Mouse (Mus musculus): ENCODE data around the gene Pip5k1b. TPM values are rescaled to one million over a fixed set of nuclear protein-coding genes. Genes with fewer than 3 reads are reported as not detected.
"Not testable (repeated sequence)": the region's sequence is repeated elsewhere in the genome, so short reads cannot be mapped to it uniquely, and the experiment has no call there.

Pip5k1b gene
- polyA plus RNA-seq, 1 experiment, result 3.1 TPM

- 87% methylated on average over 12 of the region's 12 CpGs for WGBS
- DNase-seq (ENCODE audit: low read depth in 1 of 2, low spot score in 2 of 2), result no peak
- Histone ChIP-seq H3K4me3 (ENCODE audit: extremely low read depth, insufficient read depth, insufficient read length) (no peak overlapping the region), H3K36me3 (ENCODE audit: control insufficient read depth, insufficient read depth, low read length) (no peaks in the 10 kb centered on the region), H3K4me1 (ENCODE audit: control insufficient read depth, insufficient read depth, insufficient read length) (peaks cover 2% of the 10 kb centered on the region), H3K27ac (ENCODE audit: insufficient read depth, low read length) (no peak overlapping the region), H3K27me3 (ENCODE audit: control insufficient read depth, insufficient read depth, low read length) (peaks cover 1% of the 10 kb centered on the region; the same call in 1 of the 2 replicates)
- TF ChIP-seq POLR2A (IDR thresholded peaks at IDR 0.05; ENCODE audit: low read depth, low read length) (no peak), CTCF (IDR thresholded peaks at IDR 0.05; ENCODE audit: extremely low read depth, insufficient read depth, insufficient read length, insufficient replicate concordance) (no peak)
These were observed 2.2 kb downstream of the Pip5k1b start for GRCm38 (mm10) chr19:24553291-24554075.

GRCm38 (mm10) chr19:24552641-24553040 lies 3.0 kb downstream of the Pip5k1b start:
- not testable (repeated sequence) for DNase-seq (ENCODE audit: low read depth in 1 of 2, low spot score in 2 of 2); H3K36me3 ChIP-seq (ENCODE audit: control insufficient read depth, insufficient read depth, low read length); H3K27me3 ChIP-seq (ENCODE audit: control insufficient read depth, insufficient read depth, low read length); H3K4me1 ChIP-seq (ENCODE audit: control insufficient read depth, insufficient read depth, insufficient read length); H3K4me3 ChIP-seq (ENCODE audit: extremely low read depth, insufficient read depth, insufficient read length); H3K27ac ChIP-seq (ENCODE audit: insufficient read depth, low read length)
- WGBS, result 55% methylated on average over 6 of the region's 6 CpGs

- Histone ChIP-seq H3K27me3 (ENCODE audit: control insufficient read depth, insufficient read depth, low read length) (no peaks in the 10 kb centered on the region; the same call in 1 of the 2 replicates), H3K4me3 (ENCODE audit: extremely low read depth, insufficient read depth, insufficient read length) (no peak overlapping the region), H3K4me1 (ENCODE audit: control insufficient read depth, insufficient read depth, insufficient read length) (no peaks in the 10 kb centered on the region; the same call in none of the 2 replicates), H3K36me3 (ENCODE audit: control insufficient read depth, insufficient read depth, low read length) (no peaks in the 10 kb centered on the region), H3K27ac (ENCODE audit: insufficient read depth, low read length) (no peak overlapping the region)
- no peak for TF ChIP-seq CTCF (IDR thresholded peaks at IDR 0.05; ENCODE audit: extremely low read depth, insufficient read depth, insufficient read length, insufficient replicate concordance)
- no peak for TF ChIP-seq POLR2A (IDR thresholded peaks at IDR 0.05; ENCODE audit: low read depth, low read length)
- WGBS, result 92% methylated on average over 3 of the region's 3 CpGs
- DNase-seq (ENCODE audit: low read depth in 1 of 2, low spot score in 2 of 2), result no peak
These were observed 4.3 kb downstream of the Pip5k1b start for GRCm38 (mm10) chr19:24551196-24551954.

- no peak for DNase-seq (ENCODE audit: low read depth in 1 of 2, low spot score in 2 of 2)
- Histone ChIP-seq H3K4me3 (ENCODE audit: extremely low read depth, insufficient read depth, insufficient read length) (no peak overlapping the region), H3K27ac (ENCODE audit: insufficient read depth, low read length) (no peak overlapping the region), H3K36me3 (ENCODE audit: control insufficient read depth, insufficient read depth, low read length) (no peaks in the 10 kb centered on the region), H3K27me3 (ENCODE audit: control insufficient read depth, insufficient read depth, low read length) (no peaks in the 10 kb centered on the region; the same call in 1 of the 2 replicates), H3K4me1 (ENCODE audit: control insufficient read depth, insufficient read depth, insufficient read length) (no peaks in the 10 kb centered on the region; the same call in 1 of the 2 replicates)
- TF ChIP-seq CTCF (IDR thresholded peaks at IDR 0.05; ENCODE audit: extremely low read depth, insufficient read depth, insufficient read length, insufficient replicate concordance), result no peak
- TF ChIP-seq POLR2A (IDR thresholded peaks at IDR 0.05; ENCODE audit: low read depth, low read length), result no peak
- WGBS, result 91% methylated on average over 7 of the region's 7 CpGs
These were observed 4.9 kb downstream of the Pip5k1b start for GRCm38 (mm10) chr19:24550778-24551177.

- Histone ChIP-seq H3K4me1 (ENCODE audit: control insufficient read depth, insufficient read depth, insufficient read length) (no peaks in the 10 kb centered on the region; the same call in 1 of the 2 replicates), H3K27ac (ENCODE audit: insufficient read depth, low read length) (no peak overlapping the region), H3K36me3 (ENCODE audit: control insufficient read depth, insufficient read depth, low read length) (no peaks in the 10 kb centered on the region), H3K4me3 (ENCODE audit: extremely low read depth, insufficient read depth, insufficient read length) (no peak overlapping the region), H3K27me3 (ENCODE audit: control insufficient read depth, insufficient read depth, low read length) (no peaks in the 10 kb centered on the region; the same call in 1 of the 2 replicates)
- no peak for TF ChIP-seq POLR2A (IDR thresholded peaks at IDR 0.05; ENCODE audit: low read depth, low read length)
- no peak for TF ChIP-seq CTCF (IDR thresholded peaks at IDR 0.05; ENCODE audit: extremely low read depth, insufficient read depth, insufficient read length, insufficient replicate concordance)
- 91% methylated on average over 2 of the region's 2 CpGs for WGBS
- DNase-seq (ENCODE audit: low read depth in 1 of 2, low spot score in 2 of 2), result no peak
These were observed 5.7 kb downstream of the Pip5k1b start for GRCm38 (mm10) chr19:24550016-24550415.

- Histone ChIP-seq H3K27me3 (ENCODE audit: control insufficient read depth, insufficient read depth, low read length) (no peaks in the 10 kb centered on the region), H3K4me1 (ENCODE audit: control insufficient read depth, insufficient read depth, insufficient read length) (no peaks in the 10 kb centered on the region), H3K36me3 (ENCODE audit: control insufficient read depth, insufficient read depth, low read length) (no peaks in the 10 kb centered on the region), H3K27ac (ENCODE audit: insufficient read depth, low read length) (no peak overlapping the region), H3K4me3 (ENCODE audit: extremely low read depth, insufficient read depth, insufficient read length) (no peak overlapping the region)
- no peak for TF ChIP-seq POLR2A (IDR thresholded peaks at IDR 0.05; ENCODE audit: low read depth, low read length)
- no peak for TF ChIP-seq CTCF (IDR thresholded peaks at IDR 0.05; ENCODE audit: extremely low read depth, insufficient read depth, insufficient read length, insufficient replicate concordance)
- 96% methylated on average over 9 of the region's 9 CpGs for WGBS
- no peak for DNase-seq (ENCODE audit: low read depth in 1 of 2, low spot score in 2 of 2)
These were observed 7.3 kb downstream of the Pip5k1b start for GRCm38 (mm10) chr19:24548337-24548736.

Data from spleen, adult 2 months (tissue).